In genomic region chr13:42709148-42709547, GRCm38 (mm10) we compare ENCODE assay signal across 8 mouse cellular contexts. TPM values are rescaled to one million over a fixed set of nuclear protein-coding genes. Genes with fewer than 3 reads are reported as not detected.
DNase-seq lines count a peak whose midpoint lies in the region; ATAC-seq and TF ChIP-seq lines count a peak whose summit lies in the region.

No protein-coding gene starts in this region.

- H3K27ac ChIP-seq in intestine, embryonic 14.5 days (ENCODE audit: low read depth): no peak overlapping the region
- no peak overlapping the region for H3K27ac ChIP-seq in intestine, postnatal 0 days (ENCODE audit: low read depth, low read length)
- H3K27ac ChIP-seq in embryonic facial prominence, embryonic 13.5 days: no peak overlapping the region
- H3K27ac ChIP-seq in midbrain, embryonic 11.5 days (ENCODE audit: low read depth, low read length): no peak overlapping the region

- TF ChIP-seq POLR2A in lung, adult 2 months (IDR thresholded peaks at IDR 0.05; ENCODE audit: borderline replicate concordance, extremely low read depth, low read depth, low read length): no peak

- DNase-seq in intestine, embryonic 14.5 days (ENCODE audit: low spot score): no peak
- peak; percentile 20 for DNase-seq in ZHBTc4 (ENCODE audit: low read depth, low spot score)
- DNase-seq in midbrain, embryonic 11.5 days (ENCODE audit: low spot score, missing footprints): peak; percentile 86
- DNase-seq in Muller cell, postnatal 12 days (ENCODE audit: inconsistent ontology term): no peak
- no peak for DNase-seq in lung, adult 2 months
- no peak for DNase-seq in lung, postnatal 25 days (ENCODE audit: low spot score)

- H3K9me3 ChIP-seq in intestine, embryonic 14.5 days (ENCODE audit: control insufficient read depth, low read length): no peaks in the 10 kb centered on the region
- H3K9me3 ChIP-seq in intestine, postnatal 0 days (ENCODE audit: control insufficient read depth): no peaks in the 10 kb centered on the region
- H3K9me3 ChIP-seq in embryonic facial prominence, embryonic 13.5 days: no peaks in the 10 kb centered on the region
- no peaks in the 10 kb centered on the region for H3K9me3 ChIP-seq in midbrain, embryonic 11.5 days (ENCODE audit: control insufficient read depth, low read length)

- H3K4me2 ChIP-seq in intestine, embryonic 14.5 days (ENCODE audit: low read length): peak overlapping the region; percentile 47
- H3K4me2 ChIP-seq in intestine, postnatal 0 days (replicated peaks; ENCODE audit: low read depth): no peak overlapping the region
- peak overlapping the region; percentile 62 for H3K4me2 ChIP-seq in embryonic facial prominence, embryonic 13.5 days
- peak overlapping the region; percentile 76 for H3K4me2 ChIP-seq in midbrain, embryonic 11.5 days

- TF ChIP-seq CTCF in intestine, postnatal 0 days (IDR thresholded peaks at IDR 0.05; ENCODE audit: low read depth): no peak
- no peak for TF ChIP-seq CTCF in lung, adult 2 months (IDR thresholded peaks at IDR 0.05; ENCODE audit: insufficient read depth, low read length)

- 0 out of 2 replicates have a peak overlapping the region, but pooled peaks have one; percentile 24 for H3K4me3 ChIP-seq in intestine, embryonic 14.5 days (ENCODE audit: low read depth, low read length)
- no peak overlapping the region for H3K4me3 ChIP-seq in intestine, postnatal 0 days (ENCODE audit: low read depth, low read length)
- H3K4me3 ChIP-seq in embryonic facial prominence, embryonic 13.5 days: peak overlapping the region; percentile 35; the same call in 1 of the 2 replicates
- peak overlapping the region; percentile 60 for H3K4me3 ChIP-seq in midbrain, embryonic 11.5 days (ENCODE audit: low read depth, low read length)
- no peak overlapping the region for H3K4me3 ChIP-seq in lung, adult 2 months (replicated peaks; ENCODE audit: extremely low read depth, low read depth, low read length)

- peaks cover 35% of the 10 kb centered on the region for H3K27me3 ChIP-seq in intestine, embryonic 14.5 days (replicated peaks; ENCODE audit: control insufficient read depth, insufficient read depth, low read length)
- H3K27me3 ChIP-seq in intestine, postnatal 0 days (replicated peaks; ENCODE audit: control insufficient read depth, insufficient read depth, low read length): peaks cover 32% of the 10 kb centered on the region
- H3K27me3 ChIP-seq in embryonic facial prominence, embryonic 13.5 days: peaks cover 43% of the 10 kb centered on the region
- no peaks in the 10 kb centered on the region for H3K27me3 ChIP-seq in midbrain, embryonic 11.5 days (ENCODE audit: control insufficient read depth, insufficient read depth, low read length)

- no peaks in the 10 kb centered on the region for H3K36me3 ChIP-seq in intestine, embryonic 14.5 days (ENCODE audit: control insufficient read depth, insufficient read depth, low read length)
- no peaks in the 10 kb centered on the region for H3K36me3 ChIP-seq in intestine, postnatal 0 days (ENCODE audit: control insufficient read depth, insufficient read depth)
- no peaks in the 10 kb centered on the region for H3K36me3 ChIP-seq in embryonic facial prominence, embryonic 13.5 days
- no peaks in the 10 kb centered on the region for H3K36me3 ChIP-seq in midbrain, embryonic 11.5 days (ENCODE audit: control insufficient read depth, insufficient read depth, low read length)

- H3K9ac ChIP-seq in intestine, embryonic 14.5 days (ENCODE audit: low read length): no peak overlapping the region
- no peak overlapping the region for H3K9ac ChIP-seq in intestine, postnatal 0 days (ENCODE audit: low read depth, low read length)
- no peak overlapping the region for H3K9ac ChIP-seq in embryonic facial prominence, embryonic 13.5 days
- H3K9ac ChIP-seq in midbrain, embryonic 11.5 days (ENCODE audit: low read length): peak overlapping the region; percentile 71

- WGBS in intestine, embryonic 14.5 days: 10% methylated on average over 11 of the region's 11 CpGs
- 16% methylated on average over 11 of the region's 11 CpGs for WGBS in intestine, postnatal 0 days
- 6% methylated on average over 11 of the region's 11 CpGs for WGBS in embryonic facial prominence, embryonic 13.5 days
- 5% methylated on average over 11 of the region's 11 CpGs for WGBS in midbrain, embryonic 11.5 days
- WGBS in lung, adult 2 months: 10% methylated on average over 11 of the region's 11 CpGs

- no peaks in the 10 kb centered on the region for H3K4me1 ChIP-seq in intestine, embryonic 14.5 days (replicated peaks; ENCODE audit: control insufficient read depth, insufficient read depth, low read length)
- H3K4me1 ChIP-seq in intestine, postnatal 0 days (replicated peaks; ENCODE audit: control insufficient read depth, insufficient read depth, low read length): no peaks in the 10 kb centered on the region
- H3K4me1 ChIP-seq in embryonic facial prominence, embryonic 13.5 days: peaks cover 6% of the 10 kb centered on the region
- H3K4me1 ChIP-seq in midbrain, embryonic 11.5 days (ENCODE audit: control insufficient read depth, insufficient read depth, low read length): peaks cover 7% of the 10 kb centered on the region; the same call in 1 of the 2 replicates
- no peaks in the 10 kb centered on the region; the same call in 1 of the 2 replicates for H3K4me1 ChIP-seq in lung, adult 2 months (ENCODE audit: control insufficient read depth, insufficient read depth, low read length)

- no peak for ATAC-seq in intestine, embryonic 14.5 days (replicated peaks; ENCODE audit: low FRiP score, low TSS enrichment, low read depth)
- no peak for ATAC-seq in intestine, postnatal 0 days
- ATAC-seq in embryonic facial prominence, embryonic 13.5 days (ENCODE audit: insufficient number of reproducible peaks, insufficient read depth, low FRiP score, low TSS enrichment, low read depth): no peak
- ATAC-seq in midbrain, embryonic 11.5 days (ENCODE audit: low FRiP score): peak; percentile 77

RNA-seq across cellular contexts. Expression of gene Phactr1, which starts 28.7 kb away (rescaled TPM):
- polyA plus RNA-seq in intestine, embryonic 14.5 days (2014; fragmentation: Nextera tagmentation; extraction: Ambion mirVana): 10.0 and 10.4 TPM in 2 replicates
- polyA plus RNA-seq in intestine, postnatal 0 days (2015; fragmentation: Nextera tagmentation; extraction: Ambion mirVana): 6.8 and 6.9 TPM in 2 replicates
- 13.2 and 15.1 TPM in 2 replicates for polyA plus RNA-seq in embryonic facial prominence, embryonic 13.5 days (2015; fragmentation: Nextera tagmentation; extraction: Ambion mirVana)
- 12.7 and 15.5 TPM in 2 replicates for polyA plus RNA-seq in midbrain, embryonic 11.5 days (2014; fragmentation: Nextera tagmentation; extraction: Ambion mirVana)
- 23.9 and 40.7 TPM in 2 replicates for polyA plus RNA-seq in lung, adult 2 months (2012; rRNA removed)

Comparison
In these comparisons a context has a peak if more than half of its experiments do, and no peak if none do; other contexts are left out.
1. H3K4me3 ChIP-seq: peak in intestine, embryonic 14.5 days (single experiment), embryonic facial prominence, embryonic 13.5 days (single experiment) and midbrain, embryonic 11.5 days (single experiment); none in intestine, postnatal 0 days (single experiment) and lung, adult 2 months (single experiment).
2. DNase-seq: peak in ZHBTc4 (single experiment) and midbrain, embryonic 11.5 days (single experiment); none in intestine, embryonic 14.5 days (single experiment), Muller cell, postnatal 12 days (single experiment), lung, adult 2 months (single experiment) and lung, postnatal 25 days (single experiment).